Mouse (Mus musculus) kidney, postnatal 10 days (tissue): Measurements from ENCODE around the gene Ube2g1.
"Not testable (repeated sequence)": the region's sequence is repeated elsewhere in the genome, so short reads cannot be mapped to it uniquely, and the experiment has no call there.

Source experiments
- DNase-seq: peaks from one replicate; pipeline ENCODE4 v3.0.0; 2021; ENCODE audit warnings: mixed read lengths

The Ube2g1 gene

DNA sequence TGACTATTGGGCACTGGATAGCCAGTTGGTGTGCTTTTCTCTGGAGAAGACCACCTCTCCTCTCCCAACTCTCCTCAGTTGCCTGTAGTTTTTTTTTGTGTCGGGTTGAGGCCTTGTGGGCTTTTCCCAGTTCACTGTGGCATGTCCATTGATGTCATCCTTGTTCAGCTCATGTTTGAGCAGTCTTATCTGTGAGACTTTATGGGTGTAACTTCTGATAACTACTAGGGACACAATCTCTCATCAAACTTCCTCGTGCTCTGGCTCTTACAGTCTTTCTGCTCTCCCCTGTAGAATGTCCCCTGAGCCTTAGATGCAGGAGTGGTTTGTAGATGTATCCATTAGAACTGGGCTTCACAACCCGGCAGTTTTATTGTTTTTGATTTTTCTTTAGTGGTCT lies 87.9 kb downstream of the Ube2g1 start:
- no peak for DNase-seq

DNA sequence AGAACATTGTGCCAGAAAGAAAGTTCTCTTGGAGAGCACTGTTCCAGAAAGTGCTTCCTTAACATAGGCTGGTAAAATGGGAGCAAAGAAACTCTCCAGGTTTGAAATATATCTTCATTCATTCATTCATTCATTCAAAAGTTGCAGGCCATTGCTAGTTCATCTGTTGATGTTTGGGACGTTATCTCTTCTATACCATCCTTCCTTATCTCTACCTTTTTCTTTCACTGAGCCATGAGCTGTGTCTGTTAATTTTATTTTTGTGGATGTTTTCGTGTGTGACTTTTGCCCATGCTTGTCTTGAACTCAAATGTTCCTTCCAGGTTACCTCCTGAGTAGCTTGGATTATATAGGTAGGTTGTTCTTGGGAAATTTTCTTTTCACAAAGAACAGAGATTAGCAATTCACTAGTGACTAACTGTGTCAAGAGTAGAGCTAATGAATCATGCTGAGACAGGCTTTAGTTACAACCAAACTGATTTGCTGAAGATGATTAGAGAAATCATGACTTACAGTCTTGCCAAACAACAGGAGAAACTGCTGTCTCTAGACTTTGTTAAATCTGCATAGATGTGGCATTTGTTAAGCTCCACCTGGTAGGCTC lies 89.4 kb downstream of the Ube2g1 start:
- no peak for DNase-seq

DNA sequence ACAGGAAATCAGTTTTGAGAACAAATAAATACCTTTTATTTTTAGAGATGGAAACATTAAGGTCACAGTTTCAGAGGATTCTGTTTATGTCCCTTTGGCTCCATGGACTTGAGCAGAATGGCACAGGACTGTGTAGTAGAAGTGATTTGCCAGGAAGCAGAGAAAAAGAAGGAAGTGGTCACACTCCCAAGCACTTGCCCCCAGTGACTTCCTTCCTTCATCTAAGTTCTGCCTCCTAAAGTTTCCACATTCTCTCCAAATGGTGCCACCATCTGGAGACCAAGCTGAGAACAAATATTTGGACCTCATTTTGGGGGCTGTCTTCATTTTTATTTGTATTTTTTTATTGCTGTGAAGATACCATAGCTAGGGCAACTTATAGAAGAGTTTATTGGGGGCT lies 90.2 kb downstream of the Ube2g1 start:
- DNase-seq: no peak

DNA sequence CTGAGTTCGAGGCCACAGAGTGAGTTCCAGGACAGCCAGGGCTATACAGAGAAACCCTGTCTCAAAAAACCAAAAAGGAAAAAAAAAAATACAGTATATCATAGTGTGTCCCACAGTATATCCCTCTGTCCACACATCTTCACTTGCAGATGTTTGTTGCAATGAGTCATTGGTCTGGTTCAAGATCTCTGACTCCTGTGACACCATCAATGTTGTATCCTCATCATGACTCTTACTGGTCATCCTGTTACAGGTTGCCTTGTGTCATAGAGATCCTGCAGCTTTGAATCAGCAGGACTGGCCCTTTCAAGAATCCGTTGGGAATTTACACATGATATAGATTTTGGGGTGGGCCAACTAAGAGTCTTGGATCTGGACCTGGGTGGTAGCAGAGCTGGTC lies 98.0 kb downstream of the Ube2g1 start:
- not testable (repeated sequence) for DNase-seq

DNA sequence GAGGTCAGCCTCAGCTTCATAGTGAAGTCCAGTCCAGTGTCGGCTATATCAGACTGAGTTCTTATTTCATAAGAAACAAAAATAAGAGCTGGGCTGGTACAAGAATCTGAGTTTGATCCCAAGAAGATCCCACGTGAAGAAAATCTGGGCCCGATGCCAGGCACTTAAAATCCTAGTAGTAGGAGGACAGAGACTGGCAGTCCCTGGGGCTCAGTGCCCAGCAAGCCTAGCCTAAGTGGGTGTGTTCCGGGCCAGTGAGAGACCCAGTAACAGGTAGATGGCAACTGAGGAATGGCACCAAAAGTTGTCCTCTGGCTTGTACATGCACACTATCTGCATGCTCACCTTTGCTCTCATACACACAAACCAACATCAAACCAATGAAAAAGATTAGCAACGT lies 105.6 kb downstream of the Ube2g1 start:
- DNase-seq: peak; percentile 19

DNA sequence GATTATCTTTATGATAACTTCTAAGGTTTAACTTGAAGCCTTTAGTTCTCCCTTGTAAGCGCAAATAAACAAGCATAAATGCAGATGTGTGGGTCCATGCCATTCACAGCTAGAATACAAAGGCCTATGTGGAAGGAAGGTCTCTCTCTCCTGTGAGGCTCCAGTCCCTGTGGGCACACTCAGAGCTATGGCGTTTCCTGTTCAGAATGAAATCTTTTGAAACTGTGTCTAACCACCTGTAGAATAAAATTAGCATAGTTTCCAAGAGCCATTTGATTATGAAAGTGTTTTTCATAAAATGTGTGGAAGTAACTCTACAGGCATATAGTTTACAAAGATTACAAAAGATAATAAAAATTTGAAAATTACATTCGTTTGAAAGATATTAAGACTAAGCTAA lies 111.1 kb downstream of the Ube2g1 start:
- DNase-seq: no peak

DNA sequence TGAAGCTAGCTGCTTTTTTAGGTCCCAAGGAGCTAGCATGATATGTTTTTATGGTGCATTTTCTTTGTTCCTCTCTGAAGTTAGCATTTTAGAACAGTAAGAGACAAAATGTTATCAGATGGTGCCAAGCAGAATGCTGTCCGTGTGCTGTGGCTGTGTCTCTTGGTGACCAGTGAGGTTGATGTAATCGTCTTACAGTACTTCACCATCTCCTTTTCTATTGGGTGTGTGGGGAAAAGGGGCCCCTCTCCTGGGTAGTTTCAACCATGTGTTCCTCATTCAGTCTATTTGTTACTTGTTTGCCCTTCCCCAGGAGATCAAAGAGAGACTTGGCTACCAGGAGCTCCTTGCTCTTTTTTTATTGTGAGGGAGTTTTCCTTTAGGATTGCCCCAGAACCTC lies 116.1 kb downstream of the Ube2g1 start:
- DNase-seq: no peak

DNA sequence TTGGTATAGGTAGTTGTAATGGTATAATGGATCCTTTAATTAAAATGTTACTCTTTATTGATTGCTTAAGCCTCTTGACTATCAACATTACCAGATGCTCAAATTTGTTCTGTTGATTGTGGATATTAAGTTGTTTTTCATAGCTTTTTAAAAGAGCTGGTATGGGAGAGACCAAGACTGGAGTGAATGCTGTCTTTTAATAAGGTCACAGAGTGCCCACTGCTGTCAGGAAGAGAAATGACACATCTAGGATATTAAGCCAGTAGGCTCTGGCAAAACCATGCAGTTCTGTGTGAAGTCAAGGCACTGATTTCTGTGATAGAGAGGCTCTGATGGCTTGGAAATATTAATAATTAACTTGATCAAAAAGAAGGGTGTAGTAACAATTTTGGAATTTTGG lies 116.8 kb downstream of the Ube2g1 start:
- DNase-seq: no peak

DNA sequence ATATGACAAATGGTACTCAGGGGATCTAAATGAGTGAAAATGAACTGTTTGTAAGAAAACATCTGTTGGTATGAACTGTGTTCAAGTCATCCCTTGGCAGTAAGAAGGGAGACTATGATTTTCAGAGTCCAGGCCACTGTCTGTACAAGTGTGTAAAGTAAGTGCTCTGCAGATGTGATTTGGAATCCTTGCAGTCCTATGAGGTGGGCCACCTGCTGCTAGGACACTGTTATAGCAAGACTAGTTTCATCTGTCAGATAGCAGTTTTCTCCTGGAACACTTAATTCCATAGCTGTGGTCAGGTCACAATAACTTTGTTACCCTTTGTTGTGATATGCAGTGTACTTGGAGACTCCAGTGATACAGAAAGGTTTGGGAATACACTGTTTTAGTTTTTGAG lies 118.9 kb downstream of the Ube2g1 start:
- DNase-seq: peak; percentile 26

DNA sequence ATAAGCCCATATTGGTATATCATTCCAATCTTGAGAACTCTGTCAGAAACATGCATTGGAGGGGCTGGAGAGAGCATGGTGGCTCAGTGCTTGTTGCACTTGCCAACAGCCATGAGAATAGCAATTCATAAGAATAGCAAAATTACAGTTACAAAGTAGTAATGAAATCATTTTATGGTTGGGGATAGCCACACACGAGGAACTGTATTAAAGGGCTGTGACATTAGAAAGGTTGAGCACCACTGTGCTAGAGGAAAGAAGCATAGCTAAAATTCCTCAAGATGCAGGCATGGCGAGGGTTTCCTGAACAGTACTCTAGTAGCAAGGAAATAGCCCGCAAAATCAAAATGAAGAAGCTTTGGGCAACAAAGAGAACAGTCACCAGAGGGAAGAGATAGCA lies 126.7 kb downstream of the Ube2g1 start:
- no peak for DNase-seq

DNA sequence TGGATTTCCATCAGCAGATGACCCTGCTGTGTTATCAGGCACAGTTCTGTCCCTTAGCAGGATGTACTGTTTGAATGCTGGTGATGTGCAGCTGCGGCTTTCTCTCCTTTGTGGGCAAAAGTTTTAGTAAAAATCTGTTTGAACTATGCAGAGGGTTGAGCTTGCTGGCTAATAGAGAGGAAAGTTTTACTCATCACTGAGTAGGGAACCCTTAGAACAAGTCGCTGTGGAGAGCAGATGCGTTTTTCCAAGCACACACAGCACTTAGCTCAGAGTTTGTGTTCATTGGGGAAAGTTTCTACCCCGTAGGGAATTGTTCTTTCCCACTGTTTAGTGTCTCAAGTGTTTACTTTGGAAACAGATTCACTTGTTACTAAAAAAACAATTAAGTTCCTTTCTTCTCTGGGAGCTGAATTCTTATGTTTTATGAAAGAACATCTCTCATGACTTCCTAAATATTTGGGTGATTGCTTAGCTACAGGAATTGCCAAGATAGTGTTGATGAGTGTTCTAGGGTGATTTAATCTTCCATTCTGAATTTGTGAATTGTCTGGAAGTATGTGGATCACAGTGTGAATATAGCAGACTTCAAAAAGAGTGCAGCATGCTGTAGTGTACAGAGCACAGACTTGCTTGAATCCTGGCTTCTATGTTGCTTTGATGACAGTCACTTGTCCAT lies 127.9 kb downstream of the Ube2g1 start:
- no peak for DNase-seq

DNA sequence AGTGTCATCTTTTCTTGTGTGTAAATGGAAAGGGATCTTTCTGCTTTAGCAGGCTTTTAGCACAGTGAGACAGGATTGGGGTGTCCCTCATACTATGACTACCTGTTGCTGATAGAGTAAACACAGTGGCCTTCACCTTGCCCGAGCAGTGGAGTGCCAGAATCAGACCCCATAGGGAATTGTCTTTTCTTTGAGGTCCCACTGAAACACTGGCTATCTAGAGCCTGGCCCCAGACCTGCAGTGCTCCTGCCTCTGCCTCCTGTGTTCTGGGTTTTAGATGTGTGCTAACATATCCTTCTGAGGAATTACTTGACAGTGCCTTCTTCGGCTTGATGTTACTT lies 128.4 kb downstream of the Ube2g1 start:
- DNase-seq: no peak
